Mouse (Mus musculus): Measurements from ENCODE around the gene Aak1. TPM values are rescaled to one million over a fixed set of nuclear protein-coding genes. Genes with fewer than 3 reads are reported as not detected.

Aak1 gene
- polyA plus RNA-seq, 1 experiment, result 59.2 TPM

GRCm38 (mm10) chr6:86989576-86989975 is 140.3 kb downstream of the Aak1 start:
- Histone ChIP-seq H3K4me1 (replicated peaks; ENCODE audit: control insufficient read depth, insufficient read depth, low read length) (no peaks in the 10 kb centered on the region), H3K27me3 (ENCODE audit: control insufficient read depth, insufficient read depth, low read length) (no peaks in the 10 kb centered on the region), H3K36me3 (ENCODE audit: control insufficient read depth, insufficient read depth, low read length) (peaks cover 3% of the 10 kb centered on the region), H3K4me3 (ENCODE audit: control insufficient read depth, insufficient read depth, low read length) (no peak overlapping the region), H3K27ac (ENCODE audit: control insufficient read depth, insufficient read depth, low read length) (no peak overlapping the region)
- DNase-seq, result no peak
- WGBS, result 98% methylated on average over 6 of the region's 6 CpGs
- TF ChIP-seq CTCF (IDR thresholded peaks at IDR 0.05; ENCODE audit: borderline replicate concordance, control insufficient read depth, extremely low read depth, insufficient read depth, low read length, poor library complexity), result no peak
- TF ChIP-seq POLR2A (IDR thresholded peaks at IDR 0.05; ENCODE audit: control insufficient read depth, extremely low read depth, insufficient read depth, low read length, poor library complexity), result no peak

- Histone ChIP-seq H3K36me3 (ENCODE audit: control insufficient read depth, insufficient read depth, low read length) (peaks cover 9% of the 10 kb centered on the region), H3K27me3 (ENCODE audit: control insufficient read depth, insufficient read depth, low read length) (no peaks in the 10 kb centered on the region), H3K4me1 (replicated peaks; ENCODE audit: control insufficient read depth, insufficient read depth, low read length) (no peaks in the 10 kb centered on the region), H3K4me3 (ENCODE audit: control insufficient read depth, insufficient read depth, low read length) (no peak overlapping the region), H3K27ac (ENCODE audit: control insufficient read depth, insufficient read depth, low read length) (no peak overlapping the region)
- TF ChIP-seq POLR2A (IDR thresholded peaks at IDR 0.05; ENCODE audit: control insufficient read depth, extremely low read depth, insufficient read depth, low read length, poor library complexity) (no peak), CTCF (IDR thresholded peaks at IDR 0.05; ENCODE audit: borderline replicate concordance, control insufficient read depth, extremely low read depth, insufficient read depth, low read length, poor library complexity) (no peak)
- 98% methylated on average over 3 of the region's 3 CpGs for WGBS
- DNase-seq, result no peak
Observed at GRCm38 (mm10) chr6:86991041-86991440, 141.7 kb downstream of the Aak1 start.

GRCm38 (mm10) chr6:86992349-86992748 is 143.0 kb downstream of the Aak1 start:
- DNase-seq, result no peak
- no peak overlapping the region for H3K27ac ChIP-seq (ENCODE audit: control insufficient read depth, insufficient read depth, low read length)
- TF ChIP-seq POLR2A (IDR thresholded peaks at IDR 0.05; ENCODE audit: control insufficient read depth, extremely low read depth, insufficient read depth, low read length, poor library complexity), result no peak
- TF ChIP-seq CTCF (IDR thresholded peaks at IDR 0.05; ENCODE audit: borderline replicate concordance, control insufficient read depth, extremely low read depth, insufficient read depth, low read length, poor library complexity), result no peak
- no peak overlapping the region for H3K4me3 ChIP-seq (ENCODE audit: control insufficient read depth, insufficient read depth, low read length)
- H3K27me3 ChIP-seq (ENCODE audit: control insufficient read depth, insufficient read depth, low read length), result no peaks in the 10 kb centered on the region
- no peaks in the 10 kb centered on the region for H3K4me1 ChIP-seq (replicated peaks; ENCODE audit: control insufficient read depth, insufficient read depth, low read length)
- peaks cover 20% of the 10 kb centered on the region for H3K36me3 ChIP-seq (ENCODE audit: control insufficient read depth, insufficient read depth, low read length)
- WGBS, result 98% methylated on average over 8 of the region's 8 CpGs

GRCm38 (mm10) chr6:86994254-86994653 is 144.9 kb downstream of the Aak1 start:
- Histone ChIP-seq H3K27ac (ENCODE audit: control insufficient read depth, insufficient read depth, low read length) (no peak overlapping the region), H3K4me3 (ENCODE audit: control insufficient read depth, insufficient read depth, low read length) (no peak overlapping the region), H3K27me3 (ENCODE audit: control insufficient read depth, insufficient read depth, low read length) (no peaks in the 10 kb centered on the region), H3K4me1 (replicated peaks; ENCODE audit: control insufficient read depth, insufficient read depth, low read length) (no peaks in the 10 kb centered on the region), H3K36me3 (ENCODE audit: control insufficient read depth, insufficient read depth, low read length) (peaks cover 33% of the 10 kb centered on the region)
- TF ChIP-seq CTCF (IDR thresholded peaks at IDR 0.05; ENCODE audit: borderline replicate concordance, control insufficient read depth, extremely low read depth, insufficient read depth, low read length, poor library complexity), result no peak
- TF ChIP-seq POLR2A (IDR thresholded peaks at IDR 0.05; ENCODE audit: control insufficient read depth, extremely low read depth, insufficient read depth, low read length, poor library complexity), result no peak
- WGBS, result 38% methylated on average over 4 of the region's 4 CpGs
- DNase-seq, result no peak

GRCm38 (mm10) chr6:86996629-86997307 is 147.5 kb downstream of the Aak1 start:
- no peak for DNase-seq
- 94% methylated on average over 5 of the region's 5 CpGs for WGBS
- Histone ChIP-seq H3K27me3 (ENCODE audit: control insufficient read depth, insufficient read depth, low read length) (no peaks in the 10 kb centered on the region), H3K4me3 (ENCODE audit: control insufficient read depth, insufficient read depth, low read length) (no peak overlapping the region), H3K27ac (ENCODE audit: control insufficient read depth, insufficient read depth, low read length) (no peak overlapping the region), H3K36me3 (ENCODE audit: control insufficient read depth, insufficient read depth, low read length) (peaks cover 33% of the 10 kb centered on the region), H3K4me1 (replicated peaks; ENCODE audit: control insufficient read depth, insufficient read depth, low read length) (no peaks in the 10 kb centered on the region)
- TF ChIP-seq POLR2A (IDR thresholded peaks at IDR 0.05; ENCODE audit: control insufficient read depth, extremely low read depth, insufficient read depth, low read length, poor library complexity) (no peak), CTCF (IDR thresholded peaks at IDR 0.05; ENCODE audit: borderline replicate concordance, control insufficient read depth, extremely low read depth, insufficient read depth, low read length, poor library complexity) (no peak)

- no peaks in the 10 kb centered on the region for H3K27me3 ChIP-seq (ENCODE audit: control insufficient read depth, insufficient read depth, low read length)
- H3K27ac ChIP-seq (ENCODE audit: control insufficient read depth, insufficient read depth, low read length), result no peak overlapping the region
- no peaks in the 10 kb centered on the region for H3K4me1 ChIP-seq (replicated peaks; ENCODE audit: control insufficient read depth, insufficient read depth, low read length)
- TF ChIP-seq CTCF (IDR thresholded peaks at IDR 0.05; ENCODE audit: borderline replicate concordance, control insufficient read depth, extremely low read depth, insufficient read depth, low read length, poor library complexity) (no peak), POLR2A (IDR thresholded peaks at IDR 0.05; ENCODE audit: control insufficient read depth, extremely low read depth, insufficient read depth, low read length, poor library complexity) (no peak)
- peaks cover 33% of the 10 kb centered on the region for H3K36me3 ChIP-seq (ENCODE audit: control insufficient read depth, insufficient read depth, low read length)
- WGBS, result 96% methylated on average over 6 of the region's 6 CpGs
- no peak for DNase-seq
- no peak overlapping the region for H3K4me3 ChIP-seq (ENCODE audit: control insufficient read depth, insufficient read depth, low read length)
Observed at GRCm38 (mm10) chr6:86997360-86997759, 148.0 kb downstream of the Aak1 start.

Measured in thymus, adult 2 months (tissue).